Mouse (Mus musculus) urinary bladder, postnatal 25 days (tissue): ENCODE data around the gene Zfp456.
"Not testable (repeated sequence)": the region's sequence is repeated elsewhere in the genome, so short reads cannot be mapped to it uniquely, and the experiment has no call there.

Experiments
- DNase-seq: peaks from one replicate; pipeline ENCODE4 v3.0.0; 2022; ENCODE audit warnings: low spot score

Zfp456 gene

DNA sequence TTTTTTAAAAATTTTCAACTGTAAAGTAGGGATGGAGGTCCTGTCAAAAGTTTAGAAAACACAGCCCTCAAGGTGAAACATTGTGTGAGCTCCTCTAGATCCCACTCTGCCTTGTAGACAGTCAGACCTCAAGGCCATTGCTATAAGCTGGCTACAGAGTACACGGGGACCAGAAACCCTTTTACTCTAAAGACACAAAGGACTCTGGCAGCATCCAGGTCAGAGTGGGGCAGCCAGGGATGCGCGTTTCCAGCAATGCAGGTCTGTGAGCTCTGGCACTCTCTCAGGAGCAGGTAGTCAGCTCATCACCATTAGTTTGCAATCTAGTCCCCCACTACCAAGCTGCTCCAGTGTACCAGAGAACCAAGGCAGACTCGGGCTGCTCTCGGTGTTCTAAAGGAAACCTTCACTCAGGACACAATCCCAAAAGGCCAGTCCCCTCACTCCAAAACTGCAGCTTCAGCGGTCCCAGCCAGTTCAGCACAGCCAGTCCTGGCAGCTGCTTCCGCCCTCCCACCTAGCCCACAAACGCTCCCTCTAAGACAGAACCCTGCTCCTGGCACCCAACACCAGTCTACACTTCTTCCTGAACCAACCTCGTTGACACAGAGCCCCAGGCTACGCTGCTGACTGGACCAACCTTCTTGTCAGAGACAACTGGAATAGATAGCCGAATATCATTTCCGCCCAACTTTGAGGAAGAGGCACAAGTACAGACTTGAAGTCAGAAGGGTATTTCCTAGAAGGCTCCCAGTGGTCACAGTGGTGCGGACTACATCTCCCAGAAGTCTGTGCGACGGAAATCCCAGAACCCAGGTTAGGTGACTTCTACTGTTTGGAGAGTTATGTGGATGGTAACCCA is at the start of gene Zfp456, which contains the start of gene Gm28041:
TSS of gene Zfp456 (minus strand) at position 761 of the 862 bp plus-strand sequence.
TSS of gene Gm28041 (minus strand) at position 684 of the 862 bp plus-strand sequence.
- DNase-seq, result peak; percentile 46

DNA sequence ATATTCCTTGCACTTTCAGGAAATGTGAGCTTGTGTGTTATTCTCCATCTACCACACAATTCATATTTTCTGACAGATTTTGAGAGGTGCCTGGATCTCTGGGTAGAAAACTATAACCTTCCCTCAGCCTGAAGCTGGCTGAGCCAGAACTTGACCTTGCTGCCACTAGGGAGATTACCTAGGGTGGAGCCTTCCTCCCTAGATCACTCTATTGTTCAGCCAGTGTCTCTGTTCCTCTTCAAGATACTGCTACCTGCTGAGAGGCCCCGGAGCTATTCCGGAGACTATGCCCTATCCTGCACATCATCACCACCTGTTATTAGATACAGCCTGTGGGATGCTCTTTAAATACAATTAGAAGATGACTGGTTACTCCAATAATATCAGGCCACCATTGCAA is 46.9 kb upstream of the Zfp456 start:
- DNase-seq, result not testable (repeated sequence)

DNA sequence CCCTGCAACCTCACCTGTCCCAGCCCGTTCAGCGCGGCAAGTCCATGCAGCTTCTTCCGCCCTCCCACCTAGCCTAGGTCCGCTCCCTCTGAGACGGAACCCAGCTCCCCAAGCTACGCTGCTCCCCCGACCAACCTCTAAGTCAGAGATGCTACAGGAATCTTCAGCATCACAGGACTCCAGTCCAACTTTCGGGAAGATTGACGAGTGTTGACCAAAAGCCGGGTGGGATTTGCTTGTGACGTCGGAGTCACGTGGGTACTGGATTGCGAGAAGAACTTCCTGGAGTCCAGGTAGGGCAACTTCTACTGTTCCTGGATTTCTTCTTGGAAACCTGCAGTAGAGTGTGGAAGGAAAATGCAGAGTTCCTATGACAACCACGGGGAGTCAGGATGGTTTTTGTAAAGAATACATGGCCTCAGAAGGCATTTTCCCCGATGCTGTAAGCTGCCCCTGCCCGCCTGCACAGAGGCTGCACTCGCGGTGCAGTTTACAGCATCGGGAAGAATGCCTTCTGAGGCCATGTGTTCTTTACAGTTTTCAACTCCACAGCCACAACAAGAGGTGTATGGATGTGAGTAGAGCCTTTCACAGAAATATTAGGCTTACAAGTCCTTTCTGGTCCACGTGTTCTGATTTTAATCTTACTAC is 45.7 kb upstream of the Zfp456 start, which contains the start of gene Zfp459:
TSS of gene Zfp459 (minus strand) at position 212 of the 651 bp plus-strand sequence.
- no peak for DNase-seq

DNA sequence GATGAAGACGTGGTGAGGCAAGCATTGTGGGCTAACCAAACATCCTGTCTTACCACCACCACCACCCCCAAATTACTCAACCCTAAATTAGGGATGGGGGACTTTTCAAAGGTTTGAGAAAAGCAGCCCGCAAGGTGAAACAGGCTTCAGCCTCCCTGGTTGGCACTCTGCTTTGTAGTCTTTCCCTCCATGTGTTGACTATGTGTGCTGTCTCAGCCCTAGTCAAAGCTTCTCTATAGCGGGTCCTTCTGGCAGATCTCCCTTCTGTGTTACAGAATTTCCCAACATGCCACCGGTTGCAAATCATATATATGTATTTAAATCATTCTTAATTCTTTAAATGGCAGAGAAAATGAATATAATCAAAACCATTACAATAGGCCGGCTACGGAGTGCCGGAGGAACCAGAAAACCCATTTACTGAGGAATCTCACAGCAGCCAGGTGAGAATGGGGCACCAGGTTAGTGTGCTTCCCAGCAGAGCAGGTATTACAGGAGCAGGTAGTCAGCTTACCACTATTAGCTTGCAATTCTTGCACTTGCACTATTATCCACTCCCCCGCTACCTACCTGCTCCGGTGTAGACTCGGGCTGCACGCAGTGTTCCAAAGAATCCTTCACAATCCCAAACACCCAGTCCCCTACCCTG is 45.1 kb upstream of the Zfp456 start:
- peak; percentile 39 for DNase-seq

DNA sequence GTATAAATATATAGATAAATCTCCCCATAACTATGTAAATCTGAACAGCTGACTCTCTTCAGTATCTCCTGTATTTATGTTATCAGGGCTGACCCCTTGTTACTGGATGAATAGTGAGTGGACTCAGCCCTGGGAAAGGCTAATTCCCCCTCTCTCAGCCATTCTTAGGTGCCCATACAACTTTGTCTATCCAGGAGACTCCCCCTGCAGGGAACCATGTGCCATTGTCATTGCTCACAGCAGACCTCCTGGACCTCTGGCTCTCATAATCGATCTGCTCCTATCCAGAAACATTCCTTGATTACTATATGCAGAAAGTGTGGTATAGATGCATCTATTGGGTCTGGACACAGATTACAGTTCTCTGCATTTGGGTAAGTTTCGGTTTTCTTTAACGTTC is 41.2 kb upstream of the Zfp456 start:
- DNase-seq, result no peak

DNA sequence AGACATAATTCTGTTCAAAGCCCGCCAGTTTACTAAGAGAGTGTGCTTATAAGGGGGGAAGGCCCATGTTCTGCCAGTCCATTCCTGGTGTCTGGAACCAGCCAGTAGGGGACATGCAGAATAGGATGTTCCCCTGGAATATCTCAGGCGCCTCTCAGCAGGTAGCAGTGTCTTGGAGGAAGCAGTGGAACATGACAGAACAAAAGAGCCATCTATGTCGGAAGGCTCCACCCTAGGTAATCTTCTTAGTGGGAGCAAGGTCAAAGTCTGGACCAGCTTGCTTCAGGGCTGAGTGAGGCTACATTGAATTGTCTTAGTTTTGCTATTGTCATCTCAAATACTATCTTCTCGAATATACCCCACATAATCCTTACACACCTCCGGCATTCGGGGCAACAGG is 40.1 kb upstream of the Zfp456 start:
- DNase-seq, result no peak

DNA sequence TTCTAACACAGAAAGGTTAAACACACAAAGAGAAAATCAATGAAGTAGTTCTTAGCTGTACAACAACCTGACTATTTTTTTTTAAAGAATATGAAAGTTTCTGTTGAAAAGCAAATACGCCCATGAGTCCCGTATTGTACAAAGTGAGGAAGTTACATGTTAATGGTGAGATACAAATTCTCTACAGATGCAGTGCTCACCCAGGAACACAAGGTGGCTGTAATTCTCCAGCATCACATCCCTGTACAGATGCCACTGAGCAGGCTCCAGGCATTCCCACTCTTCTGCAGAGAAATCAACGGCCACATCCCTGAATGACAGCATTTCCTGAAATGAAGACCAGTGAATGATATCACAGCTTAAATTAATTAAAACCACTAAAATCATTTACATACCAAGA is 38.0 kb upstream of the Zfp456 start:
- not testable (repeated sequence) for DNase-seq

DNA sequence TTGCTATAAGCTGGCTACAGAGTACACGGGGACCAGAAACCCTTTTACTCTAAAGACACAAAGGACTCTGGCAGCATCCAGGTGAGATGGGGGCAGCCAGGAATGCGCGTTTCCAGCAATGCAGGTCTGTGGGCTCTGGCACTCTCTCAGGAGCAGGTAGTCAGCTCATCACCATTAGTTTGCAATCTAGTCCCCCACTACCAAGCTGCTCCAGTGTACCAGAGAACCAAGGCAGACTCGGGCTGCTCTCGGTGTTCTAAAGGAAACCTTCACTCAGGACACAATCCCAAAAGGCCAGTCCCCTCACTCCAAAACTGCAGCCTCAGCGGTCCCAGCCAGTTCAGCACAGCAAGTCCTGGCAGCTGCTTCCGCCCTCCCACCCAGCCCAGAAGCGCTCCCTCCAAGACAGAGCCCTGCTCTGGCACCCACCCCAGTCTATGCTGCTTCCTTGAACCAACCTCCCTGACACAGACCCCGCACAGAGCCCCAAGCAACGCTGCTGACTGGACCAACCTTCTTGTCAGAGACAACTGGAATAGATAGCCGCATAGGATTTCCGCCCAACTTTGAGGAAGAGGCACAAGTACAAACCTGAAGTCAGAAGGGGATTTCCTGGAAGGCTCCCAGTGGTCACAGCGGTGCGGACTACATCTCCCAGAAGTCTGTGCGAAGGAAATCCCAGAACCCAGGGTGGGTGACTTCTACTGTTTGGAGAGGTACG is 23.7 kb upstream of the Zfp456 start, which contains the start of gene Zfp429:
TSS of gene Zfp429 (minus strand) at position 637 of the 721 bp plus-strand sequence.
- peak; percentile 55 for DNase-seq

DNA sequence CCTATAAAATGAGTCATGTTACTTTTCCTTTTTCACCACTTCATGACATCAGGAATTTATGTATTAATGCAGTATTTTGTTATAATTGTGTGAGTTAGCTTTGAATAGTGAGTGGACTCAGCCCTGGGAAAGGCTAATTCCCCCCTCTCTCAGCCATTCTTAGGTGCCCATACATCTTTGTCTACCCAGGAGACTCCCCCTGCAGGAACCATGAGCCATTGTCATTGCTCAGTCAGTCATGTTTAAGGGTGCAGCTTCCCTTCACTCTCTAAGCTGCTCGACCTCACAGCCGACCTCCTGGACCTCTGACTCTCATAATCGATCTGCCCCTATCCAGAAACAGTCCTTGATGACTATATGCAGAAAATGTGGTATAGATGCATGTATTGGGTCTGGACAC is 645 bp upstream of the Zfp456 start:
- DNase-seq, result not testable (repeated sequence)

DNA sequence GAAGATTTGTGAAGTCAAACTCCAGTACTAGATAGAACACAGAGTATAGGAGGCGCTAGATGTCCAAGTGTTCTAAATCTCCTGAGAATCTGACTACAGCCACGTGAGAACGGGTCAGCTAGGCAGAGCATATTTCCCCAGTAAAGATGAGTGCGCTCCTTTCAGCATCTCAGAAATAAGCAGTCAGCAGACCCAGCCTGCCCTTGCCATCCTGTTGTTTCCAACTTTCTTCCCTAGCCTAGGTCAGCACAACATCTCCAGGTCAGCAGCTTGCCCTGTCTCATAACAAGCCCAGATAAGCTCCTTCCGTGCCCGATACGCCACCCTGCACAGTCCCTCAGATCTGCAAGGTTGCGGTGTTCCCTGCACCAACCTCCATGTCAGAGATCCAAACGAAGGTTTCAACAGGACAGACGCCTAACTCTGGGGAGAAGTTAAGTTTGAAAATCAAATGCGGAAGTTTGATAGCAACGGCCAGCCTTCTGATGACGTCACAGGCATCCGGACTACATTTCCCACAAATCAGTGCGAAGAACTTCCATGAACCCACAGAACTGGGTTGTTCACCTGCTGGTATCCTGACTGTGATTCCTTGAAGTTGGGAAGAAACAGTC is 15.4 kb downstream of the Zfp456 start, which contains the start of the genes Gm28044 and Zfp953:
TSS of gene Gm28044 (minus strand) at position 406 of the 614 bp plus-strand sequence.
TSS of gene Zfp953 (minus strand) at position 475 of the 614 bp plus-strand sequence.
- DNase-seq, result peak; percentile 85

DNA sequence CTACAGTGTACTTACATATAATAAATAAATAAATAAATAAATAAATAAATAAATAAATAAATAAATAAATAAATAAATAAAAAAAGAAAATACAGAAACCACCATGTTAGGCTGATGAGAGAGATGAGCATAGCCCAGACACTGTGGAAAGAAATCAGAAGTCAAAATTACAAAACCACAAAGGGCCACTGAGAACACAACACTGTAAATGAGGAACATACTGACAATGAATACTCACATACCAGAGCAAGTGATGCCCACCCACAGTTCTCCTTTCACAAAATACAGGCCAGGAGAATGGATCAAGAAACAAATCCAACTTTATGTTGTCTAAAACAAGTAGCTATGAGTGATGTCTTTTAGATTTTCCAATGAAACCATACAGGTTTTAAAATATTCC is 23.8 kb downstream of the Zfp456 start:
- no peak for DNase-seq

DNA sequence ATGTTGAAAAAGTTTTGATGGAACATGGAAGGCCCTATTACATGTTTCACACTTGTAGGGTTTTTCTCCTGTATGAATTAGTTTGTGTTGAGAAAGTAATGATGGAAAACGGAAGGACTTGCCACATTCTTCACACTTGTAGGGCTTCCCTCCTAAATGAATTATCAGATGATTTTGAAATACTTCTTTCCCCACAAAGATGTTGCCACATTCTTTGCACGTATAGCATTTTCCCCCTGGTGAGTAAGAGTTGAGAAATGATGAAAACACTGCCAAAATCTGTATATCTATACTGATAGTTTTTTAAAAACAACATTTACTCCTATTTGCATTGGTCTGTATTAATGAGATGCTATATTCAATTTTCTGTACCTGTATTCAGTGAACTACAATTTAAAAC is 32.2 kb downstream of the Zfp456 start:
- no peak for DNase-seq

DNA sequence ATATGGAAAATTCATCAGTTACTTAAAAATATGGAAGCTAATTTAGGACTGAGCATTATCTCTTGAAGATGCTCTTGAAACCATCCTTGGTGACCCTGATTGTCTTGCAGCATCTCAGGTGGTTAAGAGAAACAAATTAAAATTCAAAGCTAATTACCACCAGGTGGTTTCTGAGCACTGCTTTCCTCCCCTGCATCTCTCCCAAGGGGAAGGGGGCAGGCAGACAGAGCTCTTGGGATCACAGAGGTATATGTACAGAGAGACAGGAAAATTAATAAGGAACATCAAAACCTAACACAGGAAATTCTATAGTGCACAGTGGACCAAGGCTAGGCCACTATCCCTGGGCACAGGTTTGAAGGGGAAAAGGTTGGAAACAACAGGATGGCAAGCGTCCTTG is 42.7 kb downstream of the Zfp456 start:
- no peak for DNase-seq

DNA sequence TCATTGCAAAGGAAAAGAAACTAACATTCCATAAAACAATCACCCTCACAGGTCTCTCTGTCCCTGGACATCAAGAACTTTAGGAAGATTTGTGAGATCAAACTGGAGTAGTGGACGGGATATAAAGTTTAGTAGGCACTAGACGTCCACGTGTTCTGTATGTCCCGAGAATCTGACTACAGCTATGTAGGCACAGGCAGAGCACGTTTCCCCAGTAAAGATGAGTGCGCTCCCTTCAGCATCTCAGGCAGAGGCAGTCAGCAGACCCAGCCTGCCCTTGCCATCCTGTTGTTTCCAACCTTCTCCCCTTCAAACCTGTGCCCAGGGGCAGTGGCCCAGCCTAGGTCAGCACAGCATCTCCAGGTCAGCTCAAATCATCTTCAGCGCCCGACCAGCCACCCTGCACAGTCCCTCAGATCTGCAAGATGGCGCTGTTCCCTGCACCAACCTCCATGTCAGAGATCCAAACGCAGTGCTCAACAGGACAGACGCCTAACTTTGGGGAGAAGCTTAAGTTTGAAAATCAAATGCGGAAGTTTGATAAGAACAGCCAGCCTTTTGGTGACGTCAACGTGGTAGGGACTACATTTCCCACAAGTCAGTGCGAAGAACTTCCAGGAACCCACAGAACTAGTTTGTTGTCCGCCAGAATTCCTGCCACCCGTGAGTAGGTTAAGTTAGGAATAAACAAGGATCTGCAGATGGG is 43.4 kb downstream of the Zfp456 start, which contains the start of gene Zfp595:
TSS of gene Zfp595 (minus strand) at position 552 of the 706 bp plus-strand sequence.
- DNase-seq, result peak; percentile 71
